Mouse (Mus musculus) bone marrow, adult 2 months (tissue): ENCODE results near the gene Myof. TPM values are rescaled to one million over a fixed set of nuclear protein-coding genes. Genes with fewer than 3 reads are reported as not detected.
A peak's percentile ranks its signal among the peaks of the same experiment; 100 is the strongest.

Experiments used
- H3K27ac ChIP-seq: fragments of 200-500 bp; 2 replicates; pipeline ENCODE4 v1.5.1; 2012; ENCODE audit warnings: low read depth, mild to moderate bottlenecking, control low read depth, inconsistent platforms, low read length; ENCODE audit not compliant: control insufficient read depth, poor library complexity, insufficient read depth
- H3K4me1 ChIP-seq: fragments of 200-500 bp; 2 replicates; pipeline ENCODE4 v1.6.1; 2011; ENCODE audit warnings: low read length; ENCODE audit not compliant: control insufficient read depth, insufficient read depth
- H3K4me3 ChIP-seq: fragments of 200-500 bp; replicated peaks from 2 replicates; pipeline ENCODE3; 2011; ENCODE audit warnings: mild to moderate bottlenecking, low read depth, low read length, control low read depth; ENCODE audit not compliant: control insufficient read depth
- CTCF ChIP-seq: fragments of 200-500 bp; IDR thresholded peaks from 2 replicates; pipeline ENCODE4 v1.5.1; 2011; ENCODE audit warnings: low read length, control low read depth; ENCODE audit not compliant: control insufficient read depth, insufficient read depth
- POLR2A ChIP-seq: fragments of 200-500 bp; IDR thresholded peaks from 2 replicates; pipeline ENCODE4 v1.6.1; 2011; ENCODE audit warnings: low read depth, mild to moderate bottlenecking, control low read depth, low read length, borderline replicate concordance; ENCODE audit not compliant: control insufficient read depth
- whole genome bisulfite sequencing: fragments of 180-500 bp; shearing (Covaris S2); methylation state at CpG from one replicate; pipeline ENCODE4 v1.1.7; 2018; 5-methylcytosine and 5-hydroxymethylcytosine counted together
- polyA plus RNA-seq: library from polyadenylated mRNA; stranded (reverse); fragments of >200 nt; gene quantifications from 2 replicates; pipeline ENCODE4 v1.2.4, GENCODE M21; 2011; ENCODE audit warnings: low replicate concordance; ENCODE audit not compliant: missing spikeins, insufficient read depth, insufficient read length

Gene Myof
- polyA plus RNA-seq, 1 experiment = 12.4 TPM

DNA sequence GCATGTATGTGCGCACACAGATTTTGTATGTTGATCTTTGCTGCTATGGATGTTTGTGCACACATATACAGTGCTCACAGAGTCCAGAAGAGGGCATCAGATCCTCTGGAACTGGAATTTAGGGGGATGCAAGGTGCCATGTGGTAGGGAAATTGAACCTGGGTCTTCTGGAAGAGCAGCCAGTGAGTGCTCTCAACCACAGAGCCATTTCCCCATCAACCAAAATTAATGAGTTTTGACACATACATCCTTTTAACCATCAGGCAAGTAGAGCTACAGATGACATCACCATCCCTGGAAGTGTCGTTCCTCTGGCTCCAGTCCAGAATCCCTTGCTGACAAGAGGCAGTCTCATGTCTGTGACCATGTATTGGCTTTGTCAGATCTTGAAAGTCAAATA, 32.9 kb upstream of the Myof start:
- WGBS = 67% methylated on average over 2 of the region's 2 CpGs
- TF ChIP-seq POLR2A (no peak), CTCF (no peak)
- Histone ChIP-seq H3K4me1 (no peaks in the 10 kb centered on the region), H3K27ac (no peak overlapping the region), H3K4me3 (no peak overlapping the region)

DNA sequence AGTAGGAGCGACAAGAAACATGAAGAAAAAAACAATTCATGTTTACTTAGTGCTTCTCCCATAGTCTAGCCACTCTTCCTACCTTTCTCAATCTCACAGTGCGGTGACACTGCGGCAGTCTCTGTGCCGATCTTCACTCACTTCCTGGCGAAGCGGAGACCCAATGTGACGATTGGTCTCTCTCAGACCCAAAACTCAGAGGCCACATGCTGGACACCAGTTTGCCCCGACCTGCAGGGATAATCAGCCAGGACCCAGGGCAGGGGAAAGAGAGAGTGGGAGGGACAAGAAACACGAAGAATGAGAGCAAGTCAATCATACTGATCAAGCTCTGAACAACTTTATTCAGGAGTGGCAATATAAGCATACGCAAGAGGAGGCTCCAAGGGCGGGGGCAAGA, 31.7 kb upstream of the Myof start:
- no peak overlapping the region for H3K4me3 ChIP-seq
- no peak for TF ChIP-seq CTCF
- no peak for TF ChIP-seq POLR2A
- no peaks in the 10 kb centered on the region for H3K4me1 ChIP-seq
- 82% methylated on average over 11 of the region's 11 CpGs for WGBS
- H3K27ac ChIP-seq = no peak overlapping the region

DNA sequence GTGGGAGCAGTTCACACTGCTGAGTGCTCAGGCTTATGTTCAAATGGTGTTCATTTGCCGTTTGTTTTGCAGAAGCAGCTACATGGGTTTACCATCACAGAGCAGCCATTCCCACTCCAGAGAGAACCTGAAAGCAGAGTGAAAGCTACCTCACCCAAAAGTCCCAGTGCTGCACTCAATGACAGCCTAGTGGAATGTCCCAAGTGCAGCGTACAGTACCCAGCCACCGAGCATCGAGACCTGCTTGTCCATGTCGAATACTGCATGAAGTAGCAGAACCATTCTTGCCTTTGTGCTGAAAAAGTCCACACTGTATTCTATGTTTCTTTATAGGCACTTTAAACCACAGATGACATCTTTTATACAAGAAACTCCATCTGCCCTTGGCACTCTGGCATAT, 29.8 kb upstream of the Myof start:
- no peaks in the 10 kb centered on the region for H3K4me1 ChIP-seq
- whole genome bisulfite sequencing = 86% methylated on average over 5 of the region's 5 CpGs
- TF ChIP-seq CTCF (no peak), POLR2A (no peak)
- H3K4me3 ChIP-seq = no peak overlapping the region
- H3K27ac ChIP-seq = no peak overlapping the region

DNA sequence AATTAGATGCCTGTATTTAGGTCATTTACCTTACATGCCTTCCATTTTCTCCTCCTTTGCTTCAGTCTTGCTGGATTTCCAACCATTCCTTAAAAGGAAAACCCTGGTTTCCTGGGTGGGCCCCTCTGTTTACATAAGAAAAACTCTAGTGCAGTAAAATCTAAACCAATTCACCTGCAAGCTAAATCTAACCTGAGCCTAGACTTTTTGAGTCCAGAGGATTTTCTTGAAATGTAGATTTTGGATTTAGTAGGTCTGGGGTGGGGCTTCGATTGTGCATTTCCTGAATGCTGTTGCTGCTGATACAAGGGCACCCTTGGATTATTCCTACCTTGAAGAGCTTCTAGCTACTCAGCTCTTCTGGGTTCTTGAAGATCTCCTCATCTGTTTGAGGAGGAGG, 20.7 kb upstream of the Myof start:
- H3K4me3 ChIP-seq = no peak overlapping the region
- WGBS = 87% methylated on average over 1 of the region's 1 CpGs
- no peak overlapping the region for H3K27ac ChIP-seq
- TF ChIP-seq CTCF = no peak
- TF ChIP-seq POLR2A = no peak
- no peaks in the 10 kb centered on the region for H3K4me1 ChIP-seq

DNA sequence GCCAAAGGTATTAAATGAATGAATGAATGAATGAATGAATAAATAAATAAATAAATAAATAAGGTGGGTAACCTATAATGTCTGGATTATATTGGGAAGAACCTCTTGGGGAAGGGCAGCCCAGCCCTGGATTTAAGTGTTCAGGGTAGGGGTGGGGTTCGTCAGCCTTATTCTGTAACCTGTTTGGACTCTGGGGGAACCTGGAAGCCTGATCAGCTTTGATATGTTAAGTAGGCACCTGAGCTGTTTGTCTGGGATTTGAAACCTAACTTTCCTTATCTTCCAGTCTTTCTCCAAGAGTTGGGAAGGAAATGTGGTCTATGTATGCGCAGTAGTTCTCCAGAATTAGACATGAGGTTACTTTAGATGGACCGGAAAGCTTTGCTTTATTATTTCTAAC, 19.8 kb upstream of the Myof start:
- Histone ChIP-seq H3K27ac (no peak overlapping the region), H3K4me1 (no peaks in the 10 kb centered on the region), H3K4me3 (no peak overlapping the region)
- 85% methylated on average over 3 of the region's 3 CpGs for WGBS
- TF ChIP-seq CTCF (no peak), POLR2A (no peak)

DNA sequence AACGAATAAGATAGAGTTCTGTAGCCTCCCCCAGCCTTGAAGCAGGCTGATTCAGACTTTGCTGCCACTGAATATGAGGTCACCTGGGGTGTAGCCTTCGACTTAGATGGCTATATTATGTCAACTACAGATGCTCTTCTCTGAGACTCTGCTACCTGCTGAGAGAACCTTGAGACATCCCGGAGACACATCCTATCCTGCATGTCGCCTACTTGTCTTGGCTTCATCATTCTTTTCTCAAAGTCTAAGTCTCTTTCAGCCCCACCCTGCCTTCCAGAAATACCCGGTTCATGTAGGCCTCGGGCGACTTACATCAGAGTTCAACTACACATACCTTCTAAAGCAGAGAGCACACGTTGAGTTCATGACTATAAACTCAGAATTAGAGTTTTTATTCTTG, 13.6 kb upstream of the Myof start:
- Histone ChIP-seq H3K27ac (no peak overlapping the region), H3K4me1 (no peaks in the 10 kb centered on the region), H3K4me3 (no peak overlapping the region)
- 79% methylated on average over 8 of the region's 8 CpGs for WGBS
- TF ChIP-seq POLR2A (no peak), CTCF (no peak)

DNA sequence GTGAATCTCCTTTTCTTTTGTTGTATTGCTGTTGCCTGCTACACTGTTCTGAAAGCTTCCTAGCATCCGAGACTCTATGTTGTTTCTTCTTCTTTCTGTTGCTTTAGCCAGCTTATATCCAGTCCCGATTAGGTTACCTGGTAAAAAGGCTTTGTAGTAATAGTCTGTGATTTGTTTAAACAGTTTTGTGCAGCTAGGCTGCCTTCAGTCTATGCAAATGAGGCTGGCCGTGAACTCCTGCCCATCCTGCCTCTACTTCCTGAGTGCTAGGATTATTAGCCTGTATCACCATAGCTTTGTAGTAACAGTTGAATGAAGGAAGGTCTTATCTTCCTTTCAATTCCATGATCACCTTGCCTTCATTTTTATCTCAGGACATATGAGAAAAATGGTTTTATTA, 12.9 kb upstream of the Myof start:
- no peaks in the 10 kb centered on the region for H3K4me1 ChIP-seq
- no peak overlapping the region for H3K27ac ChIP-seq
- 37% methylated on average over 3 of the region's 3 CpGs for WGBS
- no peak overlapping the region for H3K4me3 ChIP-seq
- TF ChIP-seq POLR2A (no peak), CTCF (no peak)

DNA sequence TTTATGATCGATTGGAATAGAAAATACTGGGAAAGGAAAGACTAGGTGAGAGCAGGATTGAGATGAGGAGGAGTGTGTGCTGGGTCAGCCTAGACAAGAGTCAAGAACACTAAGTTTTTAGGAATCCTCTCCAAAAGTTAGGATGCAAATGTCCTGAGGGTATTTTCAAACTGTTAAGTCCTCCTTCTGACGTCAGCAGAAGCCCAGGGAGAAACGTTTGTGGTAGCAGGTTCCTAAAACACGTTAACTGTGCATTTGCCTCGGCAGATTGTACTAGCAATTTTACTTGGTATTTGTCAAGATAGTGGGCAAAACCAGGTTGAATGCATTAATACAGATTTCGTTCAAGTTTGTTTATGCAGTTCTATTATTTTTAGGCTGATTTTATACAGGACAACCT, 12.4 kb upstream of the Myof start:
- H3K4me3 ChIP-seq = no peak overlapping the region

DNA sequence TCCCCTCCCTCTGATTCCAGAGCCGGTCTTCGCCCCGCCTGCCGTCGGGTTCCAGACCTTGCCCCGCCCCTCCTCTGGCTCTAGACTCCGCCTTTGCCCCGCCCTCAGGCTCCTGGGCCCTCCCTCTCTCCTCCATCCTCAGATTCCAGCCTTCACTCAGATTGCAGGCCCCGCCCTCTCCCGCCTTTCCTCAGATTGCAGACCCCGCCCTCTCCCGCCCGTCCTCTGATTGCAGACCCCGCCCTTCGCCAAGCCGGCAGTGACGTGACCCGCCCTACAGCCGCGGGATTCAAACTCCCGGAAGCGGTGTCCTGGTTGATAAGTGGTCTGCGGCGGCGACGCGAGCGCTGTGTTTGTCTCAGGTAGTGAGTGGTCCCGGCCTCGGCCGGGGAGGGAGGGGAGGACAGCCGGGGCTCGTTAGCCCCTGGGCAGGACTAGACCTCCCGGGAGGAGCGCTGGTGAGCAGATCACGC, 11.4 kb upstream of the Myof start, which contains the start of gene Cep55:
Gene Cep55, plus strand, starts transcription at position 292 of the 473 bp plus-strand sequence.
- peak within 1 kb of the TSS; percentile 65; the same call in 1 of the 2 replicates for H3K27ac ChIP-seq
- WGBS = 2% methylated on average over 36 of the region's 36 CpGs
- TF ChIP-seq CTCF (no peak), POLR2A (peak; percentile 36; the same call in 1 of the 2 replicates)

More for the DNA sequence above, 12.4 kb upstream of the Myof start:
- no peak overlapping the region for H3K27ac ChIP-seq
- WGBS = 8% methylated on average over 6 of the region's 6 CpGs
- TF ChIP-seq POLR2A = no peak
- no peak for TF ChIP-seq CTCF
- H3K4me1 ChIP-seq = no peaks in the 10 kb centered on the region

More for the DNA sequence above, 11.4 kb upstream of the Myof start, which contains the start of gene Cep55:
- peak within 1 kb of the TSS; percentile 90 for H3K4me3 ChIP-seq
- H3K4me1 ChIP-seq = no peaks in the 10 kb centered on the region
